Mouse (Mus musculus) embryonic facial prominence, embryonic 15.5 days (tissue): ENCODE measurements around the gene 1700017D01Rik. TPM values are rescaled to one million over a fixed set of nuclear protein-coding genes. Genes with fewer than 3 reads are reported as not detected.
"Not testable (repeated sequence)": the region's sequence is repeated elsewhere in the genome, so short reads cannot be mapped to it uniquely, and the experiment has no call there.

Experiments used
- ATAC-seq: fragments of 200-750 bp; cut with Nextera tagmentation; 2 replicates; pipeline ENCODE4 v1.8.0; 2017; ENCODE audit warnings: low read depth, moderate TSS enrichment; ENCODE audit not compliant: insufficient number of reproducible peaks, low FRiP score, low TSS enrichment
- H3K27ac ChIP-seq: fragments of 300-500 bp; sonication (generic); replicated peaks from 2 replicates; pipeline ENCODE4 v1.5.1; 2015; ENCODE audit warnings: mild to moderate bottlenecking, inconsistent platforms
- H3K27me3 ChIP-seq: fragments of 300-500 bp; sonication (generic); 2 replicates; pipeline ENCODE4 v1.6.1; 2015; ENCODE audit warnings: inconsistent platforms
- H3K36me3 ChIP-seq: fragments of 300-500 bp; sonication (generic); 2 replicates; pipeline ENCODE4 v1.6.1; 2015; ENCODE audit warnings: mild to moderate bottlenecking, inconsistent platforms
- H3K4me1 ChIP-seq: fragments of 300-500 bp; sonication (generic); 2 replicates; pipeline ENCODE4 v1.6.1; 2015; ENCODE audit warnings: inconsistent platforms
- H3K4me2 ChIP-seq: fragments of 300-500 bp; sonication (generic); replicated peaks from 2 replicates; pipeline ENCODE4 v1.6.1; 2015; ENCODE audit warnings: mild to moderate bottlenecking, inconsistent platforms
- H3K4me3 ChIP-seq: fragments of 300-500 bp; sonication (generic); replicated peaks from 2 replicates; pipeline ENCODE4 v1.5.1; 2015; ENCODE audit warnings: mild to moderate bottlenecking, inconsistent platforms
- H3K9ac ChIP-seq: fragments of 300-500 bp; sonication (generic); 2 replicates; pipeline ENCODE4 v1.6.1; 2015; ENCODE audit warnings: inconsistent platforms
- H3K9me3 ChIP-seq: fragments of 300-500 bp; sonication (generic); replicated peaks from 2 replicates; pipeline ENCODE4 v1.6.1; 2016; ENCODE audit warnings: inconsistent platforms
- WGBS: fragments of 180-500 bp; shearing (Covaris S2); methylation state at CpG from one replicate; pipeline ENCODE4 v1.1.7; 2015; 5-methylcytosine and 5-hydroxymethylcytosine counted together
- polyA plus RNA-seq: library from polyadenylated mRNA; unstranded; fragments of >200 nt; fragmentation: Nextera tagmentation; extraction: Ambion mirVana; gene quantifications from 2 replicates; pipeline ENCODE4 v1.2.1, GENCODE M21; 2015

The 1700017D01Rik gene
- polyA plus RNA-seq: not detected in 2 replicates

GRCm38 (mm10) chr19:11130776-11131175 is at the start of gene 1700017D01Rik:
1700017D01Rik (minus strand) TSS chr19:11130876.
- WGBS: 86% methylated on average over 8 of the region's 8 CpGs
- not testable (repeated sequence) for H3K4me3 ChIP-seq, H3K4me1 ChIP-seq, H3K36me3 ChIP-seq, ATAC-seq, H3K27ac ChIP-seq, H3K9ac ChIP-seq, H3K27me3 ChIP-seq, H3K9me3 ChIP-seq, H3K4me2 ChIP-seq

- no peak for ATAC-seq
- Histone ChIP-seq H3K4me2 (no peak overlapping the region), H3K27me3 (no peaks in the 10 kb centered on the region), H3K4me1 (no peaks in the 10 kb centered on the region), H3K9ac (no peak overlapping the region), H3K36me3 (no peaks in the 10 kb centered on the region), H3K27ac (no peak overlapping the region), H3K9me3 (no peaks in the 10 kb centered on the region), H3K4me3 (no peak overlapping the region)
- 58% methylated on average over 2 of the region's 2 CpGs for WGBS
These were observed 46.8 kb upstream of the 1700017D01Rik start for GRCm38 (mm10) chr19:11177464-11177863.

GRCm38 (mm10) chr19:11165172-11165571 is 34.5 kb upstream of the 1700017D01Rik start, which contains the start of gene 1700025F22Rik:
1700025F22Rik (minus strand) TSS chr19:11165320.
- Histone ChIP-seq H3K4me3 (no peak within 1 kb of the TSS), H3K27ac (no peak within 1 kb of the TSS), H3K9ac (no peak within 1 kb of the TSS), H3K9me3 (no peaks in the 10 kb centered on the region), H3K36me3 (no peaks in the 10 kb centered on the region), H3K27me3 (no peaks in the 10 kb centered on the region; the same call in 1 of the 2 replicates), H3K4me2 (no peak within 1 kb of the TSS), H3K4me1 (no peaks in the 10 kb centered on the region)
- WGBS: 42% methylated on average over 10 of the region's 10 CpGs
- no peak for ATAC-seq

GRCm38 (mm10) chr19:11157890-11158289 is 27.2 kb upstream of the 1700017D01Rik start:
- H3K27me3 ChIP-seq, H3K4me2 ChIP-seq, H3K9ac ChIP-seq, H3K27ac ChIP-seq, ATAC-seq, H3K4me1 ChIP-seq, H3K36me3 ChIP-seq, H3K9me3 ChIP-seq, H3K4me3 ChIP-seq: not testable (repeated sequence)
- WGBS: 84% methylated on average over 6 of the region's 6 CpGs

- Histone ChIP-seq H3K27ac (no peak overlapping the region), H3K36me3 (no peaks in the 10 kb centered on the region), H3K4me1 (no peaks in the 10 kb centered on the region), H3K4me2 (no peak overlapping the region), H3K9ac (no peak overlapping the region), H3K4me3 (no peak overlapping the region), H3K27me3 (no peaks in the 10 kb centered on the region), H3K9me3 (no peaks in the 10 kb centered on the region)
- no peak for ATAC-seq
- 72% methylated on average over 4 of the region's 4 CpGs for WGBS
These were observed 4.7 kb upstream of the 1700017D01Rik start for GRCm38 (mm10) chr19:11135336-11135735.

GRCm38 (mm10) chr19:11134852-11135251 is 4.2 kb upstream of the 1700017D01Rik start:
- no peaks in the 10 kb centered on the region for H3K9me3 ChIP-seq
- H3K27me3 ChIP-seq: no peaks in the 10 kb centered on the region
- no peak overlapping the region for H3K4me2 ChIP-seq
- H3K36me3 ChIP-seq: no peaks in the 10 kb centered on the region
- no peak overlapping the region for H3K27ac ChIP-seq
- H3K4me3 ChIP-seq: no peak overlapping the region
- H3K9ac ChIP-seq: no peak overlapping the region
- H3K4me1 ChIP-seq: no peaks in the 10 kb centered on the region
- no peak for ATAC-seq
- WGBS: 85% methylated on average over 2 of the region's 2 CpGs

GRCm38 (mm10) chr19:11129702-11130101 is 974 bp downstream of the 1700017D01Rik start:
- 90% methylated on average over 1 of the region's 1 CpGs for WGBS
- no peak for ATAC-seq

GRCm38 (mm10) chr19:11121016-11121420 is 9.7 kb downstream of the 1700017D01Rik start:
- not testable (repeated sequence) for H3K36me3 ChIP-seq, H3K27ac ChIP-seq, H3K9me3 ChIP-seq, H3K4me1 ChIP-seq, H3K27me3 ChIP-seq, H3K9ac ChIP-seq
- ATAC-seq: peak; percentile 96
- H3K4me3 ChIP-seq: peak overlapping the region; percentile 41
- under 1% methylated on average over 18 of the region's 38 CpGs for WGBS
- peak overlapping the region; percentile 46 for H3K4me2 ChIP-seq

More at GRCm38 (mm10) chr19:11129702-11130101, 974 bp downstream of the 1700017D01Rik start:
- Histone ChIP-seq H3K27ac (no peak overlapping the region), H3K4me3 (no peak overlapping the region), H3K9ac (no peak overlapping the region), H3K4me1 (no peaks in the 10 kb centered on the region), H3K36me3 (no peaks in the 10 kb centered on the region), H3K4me2 (no peak overlapping the region), H3K9me3 (no peaks in the 10 kb centered on the region; the same call in 1 of the 2 replicates), H3K27me3 (no peaks in the 10 kb centered on the region)

GRCm38 (mm10) chr19:11119338-11119737 is 11.3 kb downstream of the 1700017D01Rik start:
- 85% methylated on average over 2 of the region's 2 CpGs for WGBS
- Histone ChIP-seq H3K27ac (no peak overlapping the region), H3K27me3 (no peaks in the 10 kb centered on the region), H3K4me2 (no peak overlapping the region), H3K36me3 (no peaks in the 10 kb centered on the region), H3K4me1 (no peaks in the 10 kb centered on the region), H3K9ac (no peak overlapping the region), H3K4me3 (no peak overlapping the region), H3K9me3 (no peaks in the 10 kb centered on the region)
- ATAC-seq: no peak

GRCm38 (mm10) chr19:11107746-11108145 is 22.9 kb downstream of the 1700017D01Rik start:
- Histone ChIP-seq H3K4me1 (no peaks in the 10 kb centered on the region), H3K4me3 (no peak overlapping the region), H3K27ac (no peak overlapping the region), H3K9ac (no peak overlapping the region), H3K27me3 (no peaks in the 10 kb centered on the region), H3K9me3 (no peaks in the 10 kb centered on the region), H3K4me2 (no peak overlapping the region), H3K36me3 (no peaks in the 10 kb centered on the region)
- ATAC-seq: no peak
- 81% methylated on average over 3 of the region's 3 CpGs for WGBS

GRCm38 (mm10) chr19:11101880-11102279 is 28.8 kb downstream of the 1700017D01Rik start:
- Histone ChIP-seq H3K27me3 (no peaks in the 10 kb centered on the region), H3K4me3 (no peak overlapping the region), H3K36me3 (no peaks in the 10 kb centered on the region), H3K27ac (no peak overlapping the region), H3K4me2 (no peak overlapping the region), H3K9ac (no peak overlapping the region), H3K9me3 (no peaks in the 10 kb centered on the region), H3K4me1 (no peaks in the 10 kb centered on the region)
- 86% methylated on average over 1 of the region's 1 CpGs for WGBS
- no peak for ATAC-seq

GRCm38 (mm10) chr19:11098401-11098800 is 32.3 kb downstream of the 1700017D01Rik start:
- H3K36me3 ChIP-seq: no peaks in the 10 kb centered on the region
- no peak overlapping the region for H3K4me3 ChIP-seq
- no peak overlapping the region for H3K27ac ChIP-seq
- 70% methylated on average over 3 of the region's 3 CpGs for WGBS
- no peak overlapping the region for H3K4me2 ChIP-seq
- no peaks in the 10 kb centered on the region for H3K4me1 ChIP-seq
- no peak for ATAC-seq
- no peak overlapping the region for H3K9ac ChIP-seq
- H3K27me3 ChIP-seq: peaks cover 3% of the 10 kb centered on the region; the same call in 1 of the 2 replicates
- H3K9me3 ChIP-seq: no peaks in the 10 kb centered on the region
